Comparison of ENCODE assay signal across 12 mouse cellular contexts in genomic region chr12:78814437-78814836, GRCm38 (mm10). TPM values are rescaled to one million over a fixed set of nuclear protein-coding genes. Genes with fewer than 3 reads are reported as not detected.
DNase-seq lines count a peak whose midpoint lies in the region; ATAC-seq and TF ChIP-seq lines count a peak whose summit lies in the region.
"Had no signal": no experiment of that assay in that cellular context is flagged by ENCODE, and none has a peak within 500 bp of the region (broad histone marks: within the 10 kb centered on the region; RNA-seq: fewer than 3 reads in every experiment).

No protein-coding gene starts in this region.

- no peaks in the 10 kb centered on the region for H3K36me3 ChIP-seq in forebrain, embryonic 13.5 days (ENCODE audit: poor library complexity, severe bottlenecking)
- peaks cover 12% of the 10 kb centered on the region for H3K36me3 ChIP-seq in forebrain, embryonic 10.5 days (replicated peaks)
- peaks cover 5 to 9% of the 10 kb centered on the region in 2 experiments for H3K36me3 ChIP-seq in MEL (ENCODE audit: control insufficient read depth in 1 of 2, insufficient read depth in 2 of 2, low read length in 2 of 2)
- peaks cover 10% of the 10 kb centered on the region; the same call in 1 of the 2 replicates for H3K36me3 ChIP-seq in limb, embryonic 10.5 days
- H3K36me3 ChIP-seq: limb, embryonic 15.5 days; stomach, embryonic 15.5 days had no signal

- H3K9ac ChIP-seq in forebrain, embryonic 13.5 days, result no peak overlapping the region
- H3K9ac ChIP-seq in MEL (ENCODE audit: control insufficient read depth, low read depth, low read length, poor library complexity, severe bottlenecking), result no peak overlapping the region
- H3K9ac ChIP-seq: limb, embryonic 15.5 days; stomach, embryonic 15.5 days had no signal

- no peaks in the 10 kb centered on the region; the same call in 1 of the 2 replicates for H3K79me2 ChIP-seq in MEL (ENCODE audit: control insufficient read depth, insufficient read depth, low read length, poor library complexity)

- H3K4me3 ChIP-seq in forebrain, embryonic 13.5 days, result no peak overlapping the region
- H3K4me3 ChIP-seq in forebrain, embryonic 10.5 days, result no peak overlapping the region
- no peak overlapping the region for H3K4me3 ChIP-seq in left cerebral cortex, adult 2 months
- no peak overlapping the region for H3K4me3 ChIP-seq in MEL (ENCODE audit: control insufficient read depth in 1 of 2, insufficient read depth in 1 of 2, low read depth in 2 of 2, low read length in 2 of 2)
- no peak overlapping the region for H3K4me3 ChIP-seq in limb, embryonic 10.5 days
- H3K4me3 ChIP-seq: erythroblast, embryonic 14.5 days; limb, embryonic 15.5 days; stomach, embryonic 15.5 days had no signal

- H3K4me2 ChIP-seq in forebrain, embryonic 13.5 days, result no peak overlapping the region
- H3K4me2 ChIP-seq: limb, embryonic 15.5 days; stomach, embryonic 15.5 days had no signal

- intact Hi-C loops in left cerebral cortex, adult 2 months (cut with DNase I), result no loop called here

- H3K27ac ChIP-seq in forebrain, embryonic 13.5 days, result no peak overlapping the region
- H3K27ac ChIP-seq in forebrain, embryonic 10.5 days, result no peak overlapping the region
- H3K27ac ChIP-seq in left cerebral cortex, adult 2 months, result no peak overlapping the region
- no peak overlapping the region for H3K27ac ChIP-seq in MEL (ENCODE audit: control insufficient read depth, low read depth, low read length)
- H3K27ac ChIP-seq in limb, embryonic 10.5 days, result no peak overlapping the region
- H3K27ac ChIP-seq: limb, embryonic 15.5 days; stomach, embryonic 15.5 days had no signal

- no peaks in the 10 kb centered on the region for H3K9me3 ChIP-seq in forebrain, embryonic 13.5 days (replicated peaks)
- H3K9me3 ChIP-seq in forebrain, embryonic 10.5 days, result no peaks in the 10 kb centered on the region
- no peaks in the 10 kb centered on the region for H3K9me3 ChIP-seq in MEL (replicated peaks; ENCODE audit: insufficient read depth, low read length)
- no peaks in the 10 kb centered on the region for H3K9me3 ChIP-seq in limb, embryonic 10.5 days (replicated peaks)
- H3K9me3 ChIP-seq: limb, embryonic 15.5 days; stomach, embryonic 15.5 days had no signal

- no peak for TF ChIP-seq EP300 in MEL (IDR thresholded peaks at IDR 0.05; ENCODE audit: low read depth in 1 of 2, low read length in 2 of 2)

- TF ChIP-seq RAD21 in MEL (IDR thresholded peaks at IDR 0.05; ENCODE audit: low read depth, low read length), result peak; percentile 26

- ATAC-seq in forebrain, embryonic 13.5 days, result peak; percentile 33; the same call in 1 of the 2 replicates

- no peak for TF ChIP-seq POLR2A in MEL (IDR thresholded peaks at IDR 0.05; ENCODE audit: control insufficient read depth in 1 of 2, insufficient read depth in 1 of 2, low read depth in 1 of 2, low read length in 2 of 2, poor library complexity in 1 of 2)

- no peaks in the 10 kb centered on the region for H3K4me1 ChIP-seq in forebrain, embryonic 13.5 days
- H3K4me1 ChIP-seq in forebrain, embryonic 10.5 days, result no peaks in the 10 kb centered on the region
- H3K4me1 ChIP-seq in MEL (ENCODE audit: control insufficient read depth in 1 of 2, insufficient read depth in 2 of 2, low read length in 2 of 2), result peaks cover 0 to 4% of the 10 kb centered on the region in 2 experiments; a peak in 2 of 4 replicates
- H3K4me1 ChIP-seq in limb, embryonic 10.5 days, result no peaks in the 10 kb centered on the region
- H3K4me1 ChIP-seq: limb, embryonic 15.5 days; stomach, embryonic 15.5 days had no signal

- no peak for DNase-seq in forebrain, embryonic 10.5 days (ENCODE audit: extremely low spot score, low spot score)
- DNase-seq in left cerebral cortex, adult 2 months (ENCODE audit: extremely low spot score in 1 of 2, low spot score in 2 of 2), result no peak
- DNase-seq in left cerebral cortex, adult 11 months (ENCODE audit: low spot score), result no peak
- DNase-seq in MEL (ENCODE audit: low read depth, low spot score), result peak; percentile 30
- peak; percentile 12 for DNase-seq in lung, postnatal 25 days (ENCODE audit: low spot score)
- no peak for DNase-seq in frontal cortex, adult 2 months (ENCODE audit: extremely low spot score in 1 of 2, low spot score in 1 of 2)
- DNase-seq in limb, embryonic 10.5 days (ENCODE audit: low spot score), result no peak
- DNase-seq: cerebellum, adult 2 months had no signal

- no peaks in the 10 kb centered on the region for H3K27me3 ChIP-seq in forebrain, embryonic 13.5 days
- H3K27me3 ChIP-seq in forebrain, embryonic 10.5 days (ENCODE audit: poor library complexity, severe bottlenecking), result no peaks in the 10 kb centered on the region
- H3K27me3 ChIP-seq in MEL (ENCODE audit: control insufficient read depth in 1 of 2, insufficient read depth in 2 of 2, low read length in 2 of 2), result no peaks in the 10 kb centered on the region
- H3K27me3 ChIP-seq in limb, embryonic 10.5 days (ENCODE audit: low read depth, poor library complexity, severe bottlenecking), result no peaks in the 10 kb centered on the region
- H3K27me3 ChIP-seq: limb, embryonic 15.5 days; stomach, embryonic 15.5 days had no signal

- TF ChIP-seq CTCF in left cerebral cortex, adult 2 months (IDR thresholded peaks at IDR 0.05), result peak; percentile 29
- TF ChIP-seq CTCF in MEL (IDR thresholded peaks at IDR 0.05 in 2 of 3, conservative IDR thresholded peaks at IDR 0.05 in 1 of 3; ENCODE audit: control insufficient read depth in 1 of 3, insufficient read depth in 1 of 3, low read depth in 2 of 3, low read length in 3 of 3, poor library complexity in 1 of 3, severe bottlenecking in 1 of 3), result peak in 1 of 3 experiments; percentile 31; a peak in 1 of 6 replicates

TF ChIP-seq in MEL, 35 proteins besides CTCF, POLR2A, EP300 and RAD21:
- TF ChIP-seq TBP (IDR thresholded peaks at IDR 0.05; ENCODE audit: low read depth, low read length) (no peak), ZKSCAN1 (IDR thresholded peaks at IDR 0.05; ENCODE audit: low read depth, low read length) (no peak), UBTF (IDR thresholded peaks at IDR 0.05; ENCODE audit: borderline replicate concordance, insufficient read depth, low read depth, low read length) (no peak), MAZ (IDR thresholded peaks at IDR 0.05; ENCODE audit: low read depth, low read length) (no peak), POLR2AphosphoS5 (IDR thresholded peaks at IDR 0.05; ENCODE audit: borderline replicate concordance, low read depth, low read length) (no peak), ETS1 (IDR thresholded peaks at IDR 0.05; ENCODE audit: low read depth, low read length) (no peak), SIN3A (IDR thresholded peaks at IDR 0.05; ENCODE audit: low read length) (no peak), CHD2 (IDR thresholded peaks at IDR 0.05; ENCODE audit: low read length) (no peak), SMC3 (IDR thresholded peaks at IDR 0.05; ENCODE audit: low read depth, low read length) (peak; percentile 44)
TF ChIP-seq in MEL: peak in this region for 1.

RNA-seq across cellular contexts. Expression of gene Atp6v1d, which starts 47.0 kb away (rescaled TPM):
- polyA plus RNA-seq in forebrain, embryonic 13.5 days (2015; fragmentation: Nextera tagmentation; extraction: Ambion mirVana), result 107 and 111 TPM in 2 replicates
- 61.4 and 69.3 TPM in 2 replicates for polyA plus RNA-seq in forebrain, embryonic 10.5 days (2016; fragmentation: Nextera tagmentation; extraction: Ambion mirVana)
- 100 to 1,000 TPM; 274 to 294 TPM for total RNA-seq in left cerebral cortex, adult 2 months (2021)
- 27.0 and 28.0 TPM in 2 replicates for total RNA-seq in MEL (2012; rRNA removed)
- polyA plus RNA-seq in MEL (2012; ENCODE audit: insufficient read depth in 1 of 2, insufficient read length in 2 of 2, low read depth in 1 of 2, low replicate concordance in 2 of 2, missing spikeins in 1 of 2), result 10 to 100 TPM in 1 of 2 experiments, not detected in 1; 51.7 TPM
- polyA plus RNA-seq in frontal cortex, adult 2 months (2012; rRNA removed), result 215 and 242 TPM in 2 replicates
- polyA plus RNA-seq in limb, embryonic 10.5 days (2016; fragmentation: Nextera tagmentation; extraction: Ambion mirVana), result 55.5 and 67.2 TPM in 2 replicates

RNA-seq across cellular contexts. Expression of gene Eif2s1, which starts 47.2 kb away (rescaled TPM):
- 188 and 203 TPM in 2 replicates for polyA plus RNA-seq in forebrain, embryonic 13.5 days (2015; fragmentation: Nextera tagmentation; extraction: Ambion mirVana)
- polyA plus RNA-seq in forebrain, embryonic 10.5 days (2016; fragmentation: Nextera tagmentation; extraction: Ambion mirVana), result 323 and 333 TPM in 2 replicates
- total RNA-seq in left cerebral cortex, adult 2 months (2021), result 10 to 100 TPM; 44.8 to 51.8 TPM
- total RNA-seq in MEL (2012; rRNA removed), result 197 and 210 TPM in 2 replicates
- 100 to 1,000 TPM; 114 to 550 TPM for polyA plus RNA-seq in MEL (2012; ENCODE audit: insufficient read depth in 1 of 2, insufficient read length in 2 of 2, low read depth in 1 of 2, low replicate concordance in 2 of 2, missing spikeins in 1 of 2)
- 24.2 and 30.1 TPM in 2 replicates for polyA plus RNA-seq in frontal cortex, adult 2 months (2012; rRNA removed)
- 301 and 349 TPM in 2 replicates for polyA plus RNA-seq in limb, embryonic 10.5 days (2016; fragmentation: Nextera tagmentation; extraction: Ambion mirVana)

Comparison
In these comparisons a context has a peak if more than half of its experiments do, and no peak if none do; other contexts are left out.
1. DNase-seq: peak in MEL (single experiment) and lung, postnatal 25 days (single experiment); none in forebrain, embryonic 10.5 days (single experiment), left cerebral cortex, adult 2 months (0 of 2), left cerebral cortex, adult 11 months (single experiment), frontal cortex, adult 2 months (0 of 2) and limb, embryonic 10.5 days (single experiment).